Mouse (Mus musculus): ENCODE results near the gene Spaca4. TPM values are rescaled to one million over a fixed set of nuclear protein-coding genes. Genes with fewer than 3 reads are reported as not detected.

Gene Spaca4
- polyA plus RNA-seq, 1 experiment from 2014 or later = not detected

- no peak for ATAC-seq (ENCODE audit: low read depth)
- WGBS = 51% methylated on average over 6 of the region's 6 CpGs
- Histone ChIP-seq H3K27me3 (ENCODE audit: control insufficient read depth, insufficient read depth, low read depth, low read length) (peaks cover 17% of the 10 kb centered on the region), H3K9me3 (ENCODE audit: control insufficient read depth, low read length) (0 out of 2 replicates have a peak, but pooled peaks cover 2% of the 10 kb centered on the region), H3K27ac (ENCODE audit: low read length) (no peak overlapping the region), H3K4me3 (ENCODE audit: low read length) (no peak overlapping the region), H3K4me2 (ENCODE audit: low read depth, low read length) (no peak overlapping the region), H3K36me3 (ENCODE audit: control insufficient read depth, insufficient read depth, low read length) (no peaks in the 10 kb centered on the region), H3K9ac (ENCODE audit: low read length) (no peak overlapping the region), H3K4me1 (replicated peaks; ENCODE audit: control insufficient read depth, insufficient read depth, low read length) (peaks cover 6% of the 10 kb centered on the region; the same call in 1 of the 2 replicates)
Measured at GRCm38 (mm10) chr7:45755703-45756102, 30.1 kb upstream of the Spaca4 start.

GRCm38 (mm10) chr7:45750162-45750561, 24.5 kb upstream of the Spaca4 start:
- Histone ChIP-seq H3K4me3 (ENCODE audit: low read length) (no peak overlapping the region), H3K9ac (ENCODE audit: low read length) (no peak overlapping the region), H3K4me1 (replicated peaks; ENCODE audit: control insufficient read depth, insufficient read depth, low read length) (peaks cover 3% of the 10 kb centered on the region; the same call in 1 of the 2 replicates), H3K4me2 (ENCODE audit: low read depth, low read length) (no peak overlapping the region), H3K9me3 (ENCODE audit: control insufficient read depth, low read length) (0 out of 2 replicates have a peak, but pooled peaks cover 2% of the 10 kb centered on the region), H3K27me3 (ENCODE audit: control insufficient read depth, insufficient read depth, low read depth, low read length) (no peaks in the 10 kb centered on the region), H3K27ac (ENCODE audit: low read length) (no peak overlapping the region), H3K36me3 (ENCODE audit: control insufficient read depth, insufficient read depth, low read length) (no peaks in the 10 kb centered on the region)
- no peak for ATAC-seq (ENCODE audit: low read depth)
- 52% methylated on average over 9 of the region's 9 CpGs for WGBS

GRCm38 (mm10) chr7:45749401-45749800, 23.8 kb upstream of the Spaca4 start:
- H3K4me3 ChIP-seq (ENCODE audit: low read length) = no peak overlapping the region
- 0 out of 2 replicates have a peak, but pooled peaks have one; percentile 36 for ATAC-seq (ENCODE audit: low read depth)
- no peaks in the 10 kb centered on the region for H3K36me3 ChIP-seq (ENCODE audit: control insufficient read depth, insufficient read depth, low read length)
- H3K9ac ChIP-seq (ENCODE audit: low read length) = no peak overlapping the region
- H3K9me3 ChIP-seq (ENCODE audit: control insufficient read depth, low read length) = 0 out of 2 replicates have a peak, but pooled peaks cover 2% of the 10 kb centered on the region
- no peak overlapping the region for H3K4me2 ChIP-seq (ENCODE audit: low read depth, low read length)
- H3K27ac ChIP-seq (ENCODE audit: low read length) = no peak overlapping the region
- H3K27me3 ChIP-seq (ENCODE audit: control insufficient read depth, insufficient read depth, low read depth, low read length) = no peaks in the 10 kb centered on the region
- 26% methylated on average over 9 of the region's 10 CpGs for WGBS
- peaks cover 3% of the 10 kb centered on the region; the same call in 1 of the 2 replicates for H3K4me1 ChIP-seq (replicated peaks; ENCODE audit: control insufficient read depth, insufficient read depth, low read length)

- Histone ChIP-seq H3K4me1 (replicated peaks; ENCODE audit: control insufficient read depth, insufficient read depth, low read length) (peaks cover 3% of the 10 kb centered on the region; the same call in 1 of the 2 replicates), H3K9ac (ENCODE audit: low read length) (no peak overlapping the region), H3K27me3 (ENCODE audit: control insufficient read depth, insufficient read depth, low read depth, low read length) (no peaks in the 10 kb centered on the region), H3K9me3 (ENCODE audit: control insufficient read depth, low read length) (no peaks in the 10 kb centered on the region), H3K27ac (ENCODE audit: low read length) (no peak overlapping the region), H3K4me3 (ENCODE audit: low read length) (no peak overlapping the region), H3K4me2 (ENCODE audit: low read depth, low read length) (no peak overlapping the region), H3K36me3 (ENCODE audit: control insufficient read depth, insufficient read depth, low read length) (no peaks in the 10 kb centered on the region)
- 67% methylated on average over 7 of the region's 7 CpGs for WGBS
- no peak for ATAC-seq (ENCODE audit: low read depth)
Measured at GRCm38 (mm10) chr7:45748110-45748509, 22.5 kb upstream of the Spaca4 start.

GRCm38 (mm10) chr7:45747450-45747849, 21.8 kb upstream of the Spaca4 start:
- Histone ChIP-seq H3K36me3 (ENCODE audit: control insufficient read depth, insufficient read depth, low read length) (no peaks in the 10 kb centered on the region), H3K4me3 (ENCODE audit: low read length) (no peak overlapping the region), H3K9me3 (ENCODE audit: control insufficient read depth, low read length) (no peaks in the 10 kb centered on the region), H3K9ac (ENCODE audit: low read length) (no peak overlapping the region), H3K27ac (ENCODE audit: low read length) (no peak overlapping the region), H3K4me1 (replicated peaks; ENCODE audit: control insufficient read depth, insufficient read depth, low read length) (peaks cover 3% of the 10 kb centered on the region; the same call in 1 of the 2 replicates), H3K4me2 (ENCODE audit: low read depth, low read length) (no peak overlapping the region), H3K27me3 (ENCODE audit: control insufficient read depth, insufficient read depth, low read depth, low read length) (no peaks in the 10 kb centered on the region)
- no peak for ATAC-seq (ENCODE audit: low read depth)
- WGBS = 79% methylated on average over 5 of the region's 5 CpGs

- ATAC-seq (ENCODE audit: low read depth) = no peak
- no peak overlapping the region for H3K27ac ChIP-seq (ENCODE audit: low read length)
- 57% methylated on average over 6 of the region's 6 CpGs for WGBS
Measured at GRCm38 (mm10) chr7:45746518-45746917, 20.9 kb upstream of the Spaca4 start.

GRCm38 (mm10) chr7:45744387-45744786, 18.8 kb upstream of the Spaca4 start:
- Histone ChIP-seq H3K36me3 (ENCODE audit: control insufficient read depth, insufficient read depth, low read length) (no peaks in the 10 kb centered on the region), H3K4me2 (ENCODE audit: low read depth, low read length) (no peak overlapping the region), H3K27me3 (ENCODE audit: control insufficient read depth, insufficient read depth, low read depth, low read length) (no peaks in the 10 kb centered on the region), H3K9me3 (ENCODE audit: control insufficient read depth, low read length) (no peaks in the 10 kb centered on the region), H3K27ac (ENCODE audit: low read length) (no peak overlapping the region), H3K4me1 (replicated peaks; ENCODE audit: control insufficient read depth, insufficient read depth, low read length) (peaks cover 6% of the 10 kb centered on the region; the same call in 1 of the 2 replicates), H3K9ac (ENCODE audit: low read length) (no peak overlapping the region), H3K4me3 (ENCODE audit: low read length) (no peak overlapping the region)
- WGBS = 24% methylated on average over 2 of the region's 2 CpGs
- ATAC-seq (ENCODE audit: low read depth) = peak; percentile 34; the same call in 1 of the 2 replicates

More at GRCm38 (mm10) chr7:45746518-45746917, 20.9 kb upstream of the Spaca4 start:
- Histone ChIP-seq H3K36me3 (ENCODE audit: control insufficient read depth, insufficient read depth, low read length) (no peaks in the 10 kb centered on the region), H3K4me2 (ENCODE audit: low read depth, low read length) (no peak overlapping the region), H3K27me3 (ENCODE audit: control insufficient read depth, insufficient read depth, low read depth, low read length) (no peaks in the 10 kb centered on the region), H3K4me3 (ENCODE audit: low read length) (no peak overlapping the region), H3K9me3 (ENCODE audit: control insufficient read depth, low read length) (no peaks in the 10 kb centered on the region), H3K4me1 (replicated peaks; ENCODE audit: control insufficient read depth, insufficient read depth, low read length) (peaks cover 5% of the 10 kb centered on the region; the same call in 1 of the 2 replicates), H3K9ac (ENCODE audit: low read length) (no peak overlapping the region)

GRCm38 (mm10) chr7:45742338-45742737, 16.7 kb upstream of the Spaca4 start:
- peak overlapping the region; percentile 50 for H3K4me2 ChIP-seq (ENCODE audit: low read depth, low read length)
- H3K4me3 ChIP-seq (ENCODE audit: low read length) = peak overlapping the region; percentile 35
- no peaks in the 10 kb centered on the region for H3K9me3 ChIP-seq (ENCODE audit: control insufficient read depth, low read length)
- 0 out of 2 replicates have a peak, but pooled peaks cover 3% of the 10 kb centered on the region for H3K4me1 ChIP-seq (replicated peaks; ENCODE audit: control insufficient read depth, insufficient read depth, low read length)
- 24% methylated on average over 19 of the region's 19 CpGs for WGBS
- H3K27ac ChIP-seq (ENCODE audit: low read length) = no peak overlapping the region
- peak; percentile 21; the same call in 1 of the 2 replicates for ATAC-seq (ENCODE audit: low read depth)
- no peaks in the 10 kb centered on the region for H3K36me3 ChIP-seq (ENCODE audit: control insufficient read depth, insufficient read depth, low read length)
- no peaks in the 10 kb centered on the region for H3K27me3 ChIP-seq (ENCODE audit: control insufficient read depth, insufficient read depth, low read depth, low read length)
- H3K9ac ChIP-seq (ENCODE audit: low read length) = peak overlapping the region; percentile 16

GRCm38 (mm10) chr7:45741777-45742176, 16.2 kb upstream of the Spaca4 start:
- WGBS = 20% methylated on average over 11 of the region's 11 CpGs
- peak; percentile 59 for ATAC-seq (ENCODE audit: low read depth)
- no peak overlapping the region for H3K27ac ChIP-seq (ENCODE audit: low read length)

More at GRCm38 (mm10) chr7:45741777-45742176, 16.2 kb upstream of the Spaca4 start:
- Histone ChIP-seq H3K4me3 (ENCODE audit: low read length) (peak overlapping the region; percentile 35), H3K9ac (ENCODE audit: low read length) (peak overlapping the region; percentile 16), H3K36me3 (ENCODE audit: control insufficient read depth, insufficient read depth, low read length) (no peaks in the 10 kb centered on the region), H3K4me1 (replicated peaks; ENCODE audit: control insufficient read depth, insufficient read depth, low read length) (0 out of 2 replicates have a peak, but pooled peaks cover 3% of the 10 kb centered on the region), H3K27me3 (ENCODE audit: control insufficient read depth, insufficient read depth, low read depth, low read length) (no peaks in the 10 kb centered on the region), H3K4me2 (ENCODE audit: low read depth, low read length) (peak overlapping the region; percentile 50), H3K9me3 (ENCODE audit: control insufficient read depth, low read length) (no peaks in the 10 kb centered on the region)
